Comparison of ENCODE assay signal across 27 mouse cellular contexts in the genomic region with DNA sequence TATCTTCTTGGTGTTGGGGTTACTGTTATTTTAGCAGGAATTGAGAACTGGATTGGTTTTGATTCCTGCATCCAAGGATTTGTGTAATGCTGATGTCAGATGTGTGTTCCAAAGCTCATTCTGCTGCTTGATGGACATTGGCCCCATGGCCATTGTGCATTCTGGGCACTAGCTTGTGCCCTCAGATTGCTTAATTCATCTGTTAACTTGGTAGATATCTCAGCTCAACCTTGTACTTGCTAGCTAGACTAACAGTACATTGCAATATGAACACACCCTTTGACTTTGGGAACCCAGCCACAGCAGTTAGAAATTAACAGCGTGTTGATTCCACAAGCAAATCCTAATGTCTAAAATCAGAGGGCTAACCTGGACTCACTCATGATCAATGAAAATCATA. TPM values are rescaled to one million over a fixed set of nuclear protein-coding genes. Genes with fewer than 3 reads are reported as not detected.
DNase-seq lines count a peak whose midpoint lies in the region; ATAC-seq lines count a peak whose summit lies in the region.
"Had no signal": no experiment of that assay in that cellular context is flagged by ENCODE, and none has a peak within 500 bp of the region (broad histone marks: within the 10 kb centered on the region; RNA-seq: fewer than 3 reads in every experiment).

No protein-coding gene starts in this region.

- H3K4me1 ChIP-seq in liver, embryonic 13.5 days (replicated peaks), result peaks cover 43% of the 10 kb centered on the region
- H3K4me1 ChIP-seq in midbrain, embryonic 16.5 days (ENCODE audit: control insufficient read depth, insufficient read depth, low read length), result peaks cover 17% of the 10 kb centered on the region

- H3K36me3 ChIP-seq in liver, embryonic 13.5 days, result no peaks in the 10 kb centered on the region
- no peaks in the 10 kb centered on the region for H3K36me3 ChIP-seq in midbrain, embryonic 16.5 days (ENCODE audit: control insufficient read depth, insufficient read depth, low read length)
- H3K36me3 ChIP-seq: embryonic facial prominence, embryonic 15.5 days; forebrain, embryonic 12.5 days; midbrain, embryonic 15.5 days; neural tube, embryonic 15.5 days had no signal

- no peak for ATAC-seq in liver, embryonic 13.5 days (ENCODE audit: low read depth)
- ATAC-seq in midbrain, embryonic 16.5 days, result no peak
- ATAC-seq: midbrain, embryonic 15.5 days had no signal

- H3K27ac ChIP-seq in liver, embryonic 13.5 days, result peak overlapping the region; percentile 85
- H3K27ac ChIP-seq in midbrain, embryonic 16.5 days (ENCODE audit: low read length), result no peak overlapping the region
- H3K27ac ChIP-seq: embryonic facial prominence, embryonic 15.5 days; forebrain, embryonic 12.5 days; heart, adult 2 months; hindbrain, embryonic 14.5 days; left cerebral cortex, adult 2 months; midbrain, embryonic 15.5 days; neural tube, embryonic 15.5 days had no signal

- peak overlapping the region; percentile 63 for H3K4me2 ChIP-seq in liver, embryonic 13.5 days
- no peak overlapping the region for H3K4me2 ChIP-seq in midbrain, embryonic 16.5 days (ENCODE audit: low read length)
- H3K4me2 ChIP-seq: embryonic facial prominence, embryonic 15.5 days; forebrain, embryonic 12.5 days; hindbrain, embryonic 14.5 days; midbrain, embryonic 15.5 days; neural tube, embryonic 15.5 days had no signal

- peak overlapping the region; percentile 68 for H3K9ac ChIP-seq in liver, embryonic 13.5 days
- no peak overlapping the region for H3K9ac ChIP-seq in midbrain, embryonic 16.5 days (ENCODE audit: low read depth, low read length)
- H3K9ac ChIP-seq: embryonic facial prominence, embryonic 15.5 days; forebrain, embryonic 12.5 days; hindbrain, embryonic 14.5 days; midbrain, embryonic 15.5 days; neural tube, embryonic 15.5 days had no signal

- peak overlapping the region; percentile 43 for H3K4me3 ChIP-seq in liver, embryonic 13.5 days (replicated peaks)
- no peak overlapping the region for H3K4me3 ChIP-seq in midbrain, embryonic 16.5 days (ENCODE audit: low read depth, low read length)
- H3K4me3 ChIP-seq: embryonic facial prominence, embryonic 15.5 days; forebrain, embryonic 12.5 days; heart, adult 2 months; left cerebral cortex, adult 2 months; midbrain, embryonic 15.5 days; neural tube, embryonic 15.5 days had no signal

- no peaks in the 10 kb centered on the region for H3K9me3 ChIP-seq in liver, embryonic 13.5 days (replicated peaks)
- no peaks in the 10 kb centered on the region for H3K9me3 ChIP-seq in midbrain, embryonic 16.5 days (replicated peaks; ENCODE audit: control insufficient read depth, low read length, poor library complexity, severe bottlenecking)
- H3K9me3 ChIP-seq: embryonic facial prominence, embryonic 15.5 days; forebrain, embryonic 12.5 days; midbrain, embryonic 15.5 days; neural tube, embryonic 15.5 days had no signal

- 0 out of 2 replicates have a peak, but pooled peaks cover 4% of the 10 kb centered on the region for H3K27me3 ChIP-seq in liver, embryonic 13.5 days
- no peaks in the 10 kb centered on the region; the same call in 1 of the 2 replicates for H3K27me3 ChIP-seq in midbrain, embryonic 16.5 days (ENCODE audit: control insufficient read depth, insufficient read depth, low read depth, low read length)
- H3K27me3 ChIP-seq: midbrain, embryonic 15.5 days had no signal

- peak; percentile 11 for DNase-seq in adrenal gland, postnatal 10 days
- no peak for DNase-seq in adrenal gland, postnatal 14 days
- peak; percentile 87 for DNase-seq in kidney, adult 11 months
- no peak for DNase-seq in kidney, postnatal 10 days
- DNase-seq in adipocyte (ENCODE audit: low spot score), result peak; percentile 23
- DNase-seq in liver, embryonic 13.5 days, result no peak
- no peak for DNase-seq in left cerebral cortex, adult 11 months (ENCODE audit: low spot score)
- DNase-seq: adrenal gland, adult 8-10 months; cerebellum, adult 18-20 months; cerebellum, postnatal 25 days; gastrocnemius, postnatal 10 days; heart, adult 2 months; heart, postnatal 36 days; left cerebral cortex, postnatal 4 days; lung, adult 18-20 months; lung, postnatal 36 days; right cerebral cortex, postnatal 14 days; thymus, postnatal 36 days had no signal

- 76% methylated on average over 1 of the region's 1 CpGs for WGBS in liver, embryonic 13.5 days (ENCODE audit: insufficient replicate concordance)
- WGBS in midbrain, embryonic 16.5 days, result 95% methylated on average over 1 of the region's 1 CpGs

RNA-seq across cellular contexts. Expression of a gene that starts 2.8 kb away (rescaled TPM):
- total RNA-seq in adrenal gland, postnatal 10 days (2021), result 10 to 100 TPM; 43.4 to 52.2 TPM
- 40.6 and 43.0 TPM in 2 replicates for total RNA-seq in adrenal gland, postnatal 14 days (2021)
- polyA plus RNA-seq in liver, embryonic 13.5 days (2015; fragmentation: Nextera tagmentation; extraction: Ambion mirVana), result 34.6 and 34.9 TPM in 2 replicates
- polyA plus RNA-seq in midbrain, embryonic 16.5 days (2015; fragmentation: Nextera tagmentation; extraction: Ambion mirVana), result 19.6 and 20.2 TPM in 2 replicates

RNA-seq across cellular contexts. Expression of a gene that starts 7.4 kb away (rescaled TPM):
- 100 to 1,000 TPM; 132 to 147 TPM for total RNA-seq in adrenal gland, postnatal 10 days (2021)
- 122 and 150 TPM in 2 replicates for total RNA-seq in adrenal gland, postnatal 14 days (2021)
- polyA plus RNA-seq in liver, embryonic 13.5 days (2015; fragmentation: Nextera tagmentation; extraction: Ambion mirVana), result 79.5 and 83.1 TPM in 2 replicates
- polyA plus RNA-seq in midbrain, embryonic 16.5 days (2015; fragmentation: Nextera tagmentation; extraction: Ambion mirVana), result 62.9 and 72.2 TPM in 2 replicates

RNA-seq across cellular contexts. Expression of a gene that starts 18.4 kb away (rescaled TPM):
- total RNA-seq in adrenal gland, postnatal 10 days (2021), result 10 to 100 TPM in 1 of 2 experiments, 1 to 10 TPM in 1; 9.1 to 17.1 TPM
- total RNA-seq in adrenal gland, postnatal 14 days (2021), result 1.2 and 12.2 TPM in 2 replicates
- polyA plus RNA-seq in liver, embryonic 13.5 days (2015; fragmentation: Nextera tagmentation; extraction: Ambion mirVana), result 5.1 and 6.0 TPM in 2 replicates
- polyA plus RNA-seq in midbrain, embryonic 16.5 days (2015; fragmentation: Nextera tagmentation; extraction: Ambion mirVana), result not detected in 2 replicates
- total RNA-seq: layer of hippocampus, adult 8-10 months; left cerebral cortex, adult 2 months; megakaryocyte-erythroid progenitor cell, adult 5-6 weeks had no signal

RNA-seq across cellular contexts. Expression of a gene that starts 38.8 kb away (rescaled TPM):
- 10 to 100 TPM; 42.2 to 43.7 TPM for total RNA-seq in adrenal gland, postnatal 10 days (2021)
- 39.5 and 48.8 TPM in 2 replicates for total RNA-seq in adrenal gland, postnatal 14 days (2021)
- polyA plus RNA-seq in liver, embryonic 13.5 days (2015; fragmentation: Nextera tagmentation; extraction: Ambion mirVana), result 89.3 and 93.2 TPM in 2 replicates
- polyA plus RNA-seq in midbrain, embryonic 16.5 days (2015; fragmentation: Nextera tagmentation; extraction: Ambion mirVana), result 54.3 and 54.7 TPM in 2 replicates

RNA-seq across cellular contexts. Expression of a gene that starts 39.1 kb away (rescaled TPM):
- 10 to 100 TPM; 31.5 to 35.6 TPM for total RNA-seq in adrenal gland, postnatal 10 days (2021)
- total RNA-seq in adrenal gland, postnatal 14 days (2021), result 30.2 and 34.6 TPM in 2 replicates
- polyA plus RNA-seq in liver, embryonic 13.5 days (2015; fragmentation: Nextera tagmentation; extraction: Ambion mirVana), result 37.9 and 38.4 TPM in 2 replicates
- 85.8 and 90.5 TPM in 2 replicates for polyA plus RNA-seq in midbrain, embryonic 16.5 days (2015; fragmentation: Nextera tagmentation; extraction: Ambion mirVana)

Comparison
In these comparisons a context has a peak if more than half of its experiments do, and no peak if none do; other contexts are left out.
1. DNase-seq: peak in adrenal gland, postnatal 10 days (single experiment), kidney, adult 11 months (single experiment) and adipocyte (single experiment); none in adrenal gland, postnatal 14 days (single experiment), kidney, postnatal 10 days (single experiment), liver, embryonic 13.5 days (single experiment) and left cerebral cortex, adult 11 months (single experiment).